Mouse (Mus musculus) testis, adult 2 months (tissue): ENCODE data around the gene Tex22.

Experiments
- CTCF ChIP-seq: fragments of 200-500 bp; IDR thresholded peaks from 2 replicates; pipeline ENCODE4 v1.5.1; 2012; ENCODE audit warnings: low read depth, mild to moderate bottlenecking, inconsistent platforms, low read length, moderate library complexity; ENCODE audit not compliant: control insufficient read depth, insufficient read depth, insufficient replicate concordance
- POLR2A ChIP-seq: fragments of 200-500 bp; IDR thresholded peaks from 2 replicates; pipeline ENCODE4 v1.6.1; 2012; ENCODE audit warnings: low read depth, mild to moderate bottlenecking, inconsistent platforms, low read length, moderate library complexity; ENCODE audit not compliant: control insufficient read depth

DNA sequence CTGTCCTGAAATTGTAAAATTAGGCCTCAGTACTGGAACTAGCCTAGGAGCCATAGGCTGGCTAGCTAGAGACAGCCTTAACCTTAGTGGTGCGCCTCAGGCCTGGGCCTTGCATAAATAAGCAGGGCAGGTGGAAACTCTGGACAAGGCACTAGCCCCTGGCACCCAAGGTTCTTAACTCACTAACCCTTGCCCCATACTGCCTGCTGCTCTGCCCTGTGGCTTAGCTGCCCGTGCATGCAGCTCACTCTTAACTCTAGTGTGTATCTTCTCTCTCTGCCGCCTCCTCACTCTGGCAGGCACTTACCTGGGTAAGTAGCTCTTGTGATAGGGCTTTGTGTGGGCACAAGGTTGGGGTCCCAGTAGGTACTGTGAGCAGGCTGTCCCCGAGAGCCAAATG, 60.2 kb downstream of the Tex22 start:
- TF ChIP-seq CTCF (no peak), POLR2A (no peak)
